Comparison of ENCODE assay signal across 35 mouse cellular contexts in genomic region chr11:74704068-74704467, GRCm38 (mm10).
"Had no signal": no experiment of that assay in that cellular context is flagged by ENCODE, and none has a peak within 500 bp of the region (broad histone marks: within the 10 kb centered on the region; RNA-seq: fewer than 3 reads in every experiment).

No protein-coding gene starts in this region.

- ATAC-seq: hindbrain, embryonic 16.5 days; hindbrain, postnatal 0 days; inflammation-experienced regulatory T-cells, adult 6 months; intestine, embryonic 15.5 days; intestine, embryonic 16.5 days; intestine, postnatal 0 days had no signal

- H3K27ac ChIP-seq: heart, embryonic 10.5 days; heart, embryonic 13.5 days; heart, embryonic 15.5 days; hindbrain, embryonic 10.5 days; hindbrain, embryonic 12.5 days; hindbrain, embryonic 13.5 days; hindbrain, embryonic 14.5 days; hindbrain, embryonic 15.5 days; hindbrain, postnatal 0 days; intestine, embryonic 15.5 days; kidney, embryonic 15.5 days; kidney, postnatal 0 days; layer of hippocampus, adult 2 months had no signal

- H3K9me3 ChIP-seq: heart, embryonic 10.5 days; heart, embryonic 12.5 days; heart, embryonic 13.5 days; heart, embryonic 15.5 days; hindbrain, embryonic 10.5 days; hindbrain, embryonic 12.5 days; hindbrain, embryonic 13.5 days; hindbrain, embryonic 15.5 days; intestine, embryonic 15.5 days; kidney, embryonic 15.5 days had no signal

- DNase-seq: heart, postnatal 10 days; heart, postnatal 14 days; heart, postnatal 36 days; heart, postnatal 4 days; kidney, adult 11 months; kidney, adult 18-20 months; kidney, adult 2 months; kidney, adult 8-10 months; kidney, adult 9 months; kidney, postnatal 10 days; kidney, postnatal 14 days; kidney, postnatal 25 days; kidney, postnatal 36 days; kidney, postnatal 4 days; layer of hippocampus, adult 9-11 months; layer of hippocampus, postnatal 36 days had no signal

- H3K4me2 ChIP-seq: heart, embryonic 11.5 days; heart, embryonic 12.5 days; heart, embryonic 13.5 days; heart, embryonic 15.5 days; hindbrain, embryonic 12.5 days; hindbrain, embryonic 13.5 days; hindbrain, embryonic 14.5 days; hindbrain, embryonic 15.5 days; intestine, embryonic 15.5 days; kidney, embryonic 15.5 days had no signal

- H3K4me3 ChIP-seq: heart, embryonic 10.5 days; heart, embryonic 12.5 days; heart, embryonic 13.5 days; heart, embryonic 15.5 days; hindbrain, embryonic 10.5 days; hindbrain, embryonic 12.5 days; hindbrain, embryonic 13.5 days; hindbrain, embryonic 15.5 days; intestine, embryonic 15.5 days; kidney, embryonic 15.5 days; layer of hippocampus, adult 2 months had no signal

- H3K4me1 ChIP-seq: hindbrain, embryonic 10.5 days; hindbrain, embryonic 12.5 days; hindbrain, embryonic 13.5 days; intestine, embryonic 15.5 days had no signal

- H3K9ac ChIP-seq: heart, embryonic 12.5 days; heart, embryonic 13.5 days; heart, embryonic 15.5 days; hindbrain, embryonic 12.5 days; hindbrain, embryonic 13.5 days; hindbrain, embryonic 14.5 days; hindbrain, embryonic 15.5 days; intestine, embryonic 15.5 days; kidney, embryonic 15.5 days had no signal

- H3K27me3 ChIP-seq: heart, embryonic 12.5 days; heart, embryonic 13.5 days; heart, embryonic 15.5 days; hindbrain, embryonic 12.5 days; hindbrain, embryonic 13.5 days; hindbrain, embryonic 15.5 days; intestine, embryonic 15.5 days; kidney, embryonic 15.5 days had no signal
